Mouse (Mus musculus): ENCODE results near the gene Hoxd13.

Hoxd13 gene

GRCm38 (mm10) chr2:74667842-74668357, at the start of gene Hoxd13:
TSS of gene Hoxd13 (plus strand) at chr2:74668310.
- peak; percentile 45 to 63 for DNase-seq

- DNase-seq: no peak
These were observed 48.3 kb upstream of the Hoxd13 start for GRCm38 (mm10) chr2:74619676-74620246.

DNA sequence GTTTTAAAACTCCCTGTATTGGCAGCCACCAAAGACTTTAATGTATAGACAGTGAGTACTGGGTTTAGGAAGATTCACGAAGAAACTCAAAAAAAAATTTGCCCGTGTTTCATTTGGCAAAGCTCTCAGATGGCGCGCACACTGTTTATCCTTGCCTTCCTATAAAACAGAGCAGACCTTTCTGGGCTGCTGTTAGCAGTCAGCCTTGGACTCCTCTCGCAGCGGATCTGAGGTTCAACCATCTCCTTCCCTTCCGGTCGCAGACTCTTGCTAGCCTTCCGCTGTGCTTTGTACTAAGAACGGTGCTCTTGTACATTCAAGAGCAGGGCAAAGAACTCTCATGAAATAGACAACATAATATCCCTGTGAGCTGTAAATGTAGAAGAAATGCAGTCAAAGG, 47.7 kb upstream of the Hoxd13 start:
- DNase-seq: no peak

DNA sequence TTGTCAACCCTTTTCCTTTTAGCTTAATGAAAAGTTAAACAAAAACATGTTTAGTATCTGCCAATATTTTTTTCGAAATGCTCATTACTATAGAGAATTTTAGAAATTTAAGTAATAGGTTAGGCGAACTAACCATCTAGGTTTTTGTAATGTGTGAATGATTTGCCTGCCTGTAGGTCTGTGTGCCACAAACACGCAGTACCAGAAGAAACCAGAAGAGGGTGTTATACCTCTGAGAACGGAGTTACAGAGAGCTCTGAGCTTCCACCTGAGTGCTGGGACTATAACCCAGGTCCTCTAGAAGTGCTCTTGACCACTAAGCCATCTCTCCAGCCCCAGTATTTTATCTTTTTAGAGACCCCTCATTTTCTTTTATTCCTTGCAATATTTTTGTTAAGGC, 32.7 kb upstream of the Hoxd13 start:
- DNase-seq: no peak

DNA sequence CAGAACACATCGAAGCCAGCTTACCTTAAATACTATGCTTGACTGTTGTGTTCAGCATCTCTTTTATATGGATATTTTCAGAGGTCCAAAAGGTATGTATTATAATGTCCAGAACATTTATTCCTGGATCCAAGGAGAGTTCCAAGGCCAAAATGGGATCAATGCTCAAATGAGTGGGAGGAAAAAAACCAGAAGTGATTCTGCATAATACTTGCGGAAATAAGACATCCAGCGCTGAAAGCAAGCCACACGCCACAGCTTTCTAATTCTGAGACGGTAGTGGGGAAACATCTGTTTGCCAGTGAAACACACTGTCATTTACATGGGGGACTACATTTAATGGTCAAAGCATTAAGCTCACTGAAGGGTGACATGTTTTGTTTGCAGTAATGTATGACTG, 25.7 kb upstream of the Hoxd13 start:
- DNase-seq: no peak

- no peak for DNase-seq
These were observed 22.5 kb upstream of the Hoxd13 start for GRCm38 (mm10) chr2:74645631-74646030.

GRCm38 (mm10) chr2:74647082-74647864, 20.8 kb upstream of the Hoxd13 start:
- peak; percentile 49 to 68 for DNase-seq

DNA sequence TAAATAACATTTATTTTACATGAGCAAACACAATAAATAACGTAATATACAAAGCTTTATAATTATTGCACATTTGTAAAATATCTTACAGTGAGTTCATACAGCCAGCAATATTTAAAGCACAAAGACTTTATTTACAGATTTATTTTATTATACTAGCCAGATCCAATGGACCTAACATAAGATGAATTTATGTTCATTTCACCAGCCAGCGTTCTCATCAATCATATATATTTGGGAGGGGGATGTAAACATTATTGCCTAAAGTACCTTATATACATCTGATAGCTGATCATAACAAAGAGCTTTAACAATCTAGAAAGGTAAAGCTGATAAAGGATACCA, 15.1 kb upstream of the Hoxd13 start:
- no peak for DNase-seq

- peak in 1 of 2 experiments; percentile 13 for DNase-seq
These were observed 14.2 kb upstream of the Hoxd13 start for GRCm38 (mm10) chr2:74653781-74654535.

DNA sequence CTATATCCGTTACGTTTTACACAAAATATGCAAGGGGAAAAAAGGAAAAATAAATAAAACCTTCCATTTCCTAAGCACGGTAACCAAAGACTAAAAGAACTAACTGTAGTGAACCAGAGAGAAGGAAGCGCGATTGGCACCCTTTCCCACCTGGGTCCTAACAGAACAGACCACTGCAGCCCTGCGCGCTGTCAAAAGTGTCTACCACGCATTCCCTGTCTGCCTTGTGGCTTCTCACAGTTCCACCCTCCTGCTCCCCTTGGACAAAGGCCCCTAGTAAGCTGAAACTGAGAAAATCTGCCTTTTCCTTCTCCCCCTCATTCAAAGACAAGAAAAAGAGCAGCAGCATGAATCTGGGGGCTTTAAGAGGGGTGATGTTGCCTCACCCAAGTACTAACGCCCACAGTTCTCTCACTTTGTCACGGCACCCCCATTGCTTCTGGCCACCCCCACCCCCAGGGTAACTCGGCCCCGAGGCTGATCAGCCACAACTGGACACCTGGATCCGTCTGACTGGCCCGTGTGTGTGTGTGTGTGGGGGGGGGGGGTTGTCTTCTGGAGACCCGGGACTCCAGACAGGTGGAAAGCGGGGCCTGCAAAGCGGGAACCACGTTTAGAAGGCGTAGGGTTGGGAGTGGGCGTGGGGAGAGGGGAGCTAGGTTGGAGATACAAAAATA, 13.2 kb upstream of the Hoxd13 start:
- peak in 1 of 2 experiments; percentile 15 for DNase-seq

DNA sequence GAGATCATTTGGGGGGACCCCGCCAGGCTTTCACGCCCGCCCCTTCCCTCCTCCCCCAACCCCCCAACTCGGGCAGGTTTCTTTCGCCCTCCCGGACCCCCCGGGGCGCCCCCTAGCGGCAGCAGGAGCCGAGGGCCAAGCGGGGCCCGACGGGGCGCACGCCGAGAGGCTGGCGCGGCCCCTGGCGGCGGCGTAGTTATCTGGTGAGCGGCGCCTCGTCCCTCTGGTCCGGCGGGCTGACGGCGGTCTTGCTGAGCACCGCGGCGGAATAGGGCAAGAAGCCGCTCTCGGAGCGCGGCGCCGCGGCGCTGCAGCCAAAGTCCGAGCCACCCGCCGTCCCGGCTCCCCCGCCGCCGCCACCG, 12.7 kb upstream of the Hoxd13 start:
- peak; percentile 75 to 82 for DNase-seq

DNA sequence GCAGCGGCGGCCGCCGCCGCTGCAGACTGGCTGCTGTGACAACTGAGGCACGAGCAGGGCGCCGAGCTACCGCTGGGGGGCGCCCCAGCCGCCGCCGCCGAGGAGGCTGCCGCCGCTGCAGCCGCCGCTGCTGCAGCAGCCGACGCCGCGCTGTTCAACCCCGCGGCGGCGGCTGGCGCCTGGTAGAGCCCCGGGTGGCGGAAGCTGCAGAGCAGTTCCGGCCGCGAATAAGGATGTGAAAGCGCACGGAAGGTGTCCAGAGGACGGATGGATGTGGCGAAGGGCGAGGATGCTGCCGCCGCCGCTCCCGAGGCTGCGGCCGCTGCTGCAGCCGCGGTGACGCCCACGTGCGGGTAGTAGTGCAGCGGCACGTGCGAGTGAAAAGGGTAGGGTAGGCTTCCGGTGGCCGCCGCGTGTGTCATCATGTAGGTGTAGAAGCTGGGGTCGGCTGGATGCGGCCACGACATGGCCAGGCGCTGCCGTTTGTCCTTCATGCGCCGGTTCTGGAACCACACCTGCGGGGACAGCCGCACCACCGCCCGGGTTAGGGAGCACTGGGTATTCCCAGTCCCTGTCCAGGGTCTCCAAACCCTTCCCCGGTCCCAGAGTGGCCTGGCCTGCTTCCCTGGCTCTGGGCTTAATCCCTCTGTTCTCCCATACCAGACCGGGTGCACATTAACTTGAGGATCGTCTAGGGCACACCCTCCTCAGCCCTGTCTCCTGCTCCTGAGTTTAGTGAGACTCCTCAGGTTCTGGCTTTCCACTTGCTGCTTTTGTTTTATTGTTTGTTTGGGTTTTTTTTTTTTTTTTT, 12.1 kb upstream of the Hoxd13 start:
- DNase-seq: peak; percentile 46 to 68

GRCm38 (mm10) chr2:74656632-74657021, 11.5 kb upstream of the Hoxd13 start:
- peak in 1 of 2 experiments; percentile 34 for DNase-seq

- peak; percentile 47 to 65 for DNase-seq
These were observed 10.7 kb upstream of the Hoxd13 start for GRCm38 (mm10) chr2:74657251-74658023.

DNA sequence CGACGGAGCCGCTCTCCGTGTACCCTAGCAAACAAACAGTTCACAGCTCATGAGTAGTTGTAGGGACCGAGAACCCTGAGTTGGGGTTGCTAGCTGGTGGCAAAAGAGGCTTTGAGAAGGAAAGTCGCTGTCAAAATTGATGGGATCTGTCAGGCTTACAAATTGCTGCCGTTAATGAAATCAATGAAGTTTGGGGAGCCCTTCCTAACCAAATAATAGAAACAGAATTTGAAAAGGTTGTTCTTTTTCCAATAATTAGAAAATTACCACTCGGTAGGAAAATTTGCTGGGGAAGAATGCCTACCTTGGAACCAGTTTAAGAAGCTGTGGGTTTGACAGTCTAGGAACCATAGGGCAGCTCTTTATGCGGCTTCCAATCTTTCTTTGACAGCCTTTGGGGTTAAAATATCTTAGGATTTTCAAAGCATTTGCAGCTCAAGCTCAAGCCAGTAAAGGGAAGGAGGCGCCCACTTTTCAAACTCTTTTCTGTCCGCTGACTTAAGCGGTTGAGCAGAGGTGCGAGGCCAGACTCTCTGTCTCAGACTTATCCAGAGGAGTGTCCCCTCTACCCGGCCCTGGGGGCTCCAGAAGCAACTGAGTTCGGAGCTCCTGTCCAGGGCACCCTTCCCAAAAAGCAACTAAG, 10.0 kb upstream of the Hoxd13 start:
- DNase-seq: no peak

GRCm38 (mm10) chr2:74658667-74659371, 9.3 kb upstream of the Hoxd13 start:
- DNase-seq: peak; percentile 40 to 55

DNA sequence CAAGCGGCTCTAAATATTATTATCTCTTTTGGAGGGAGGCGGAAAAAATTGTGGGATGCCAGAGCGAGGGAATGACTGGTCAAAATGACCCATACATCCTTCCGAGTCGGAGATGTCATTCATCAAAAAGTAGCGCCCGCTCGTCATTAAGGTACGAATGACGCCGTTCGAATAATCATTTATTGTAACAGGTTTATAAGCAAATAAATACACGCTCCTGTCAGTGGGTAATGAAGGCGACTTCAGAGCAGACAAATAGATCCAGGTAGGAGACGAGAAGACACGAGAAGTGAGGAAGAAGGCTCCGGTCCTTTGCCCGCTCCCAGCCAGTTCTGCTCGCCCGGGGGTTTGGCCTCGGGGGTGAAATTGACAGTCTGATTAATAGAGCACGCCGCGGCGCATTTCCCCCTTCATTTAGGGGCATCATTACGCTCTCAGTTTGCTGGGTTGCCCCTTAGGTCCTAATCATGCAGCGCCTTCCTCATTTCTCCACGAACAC, 8.6 kb upstream of the Hoxd13 start, which contains the start of gene Evx2:
Gene Evx2, minus strand, starts transcription at position 51 of the 499 bp plus-strand sequence.
- DNase-seq: peak in 1 of 2 experiments; percentile 22

GRCm38 (mm10) chr2:74660421-74661375, 7.4 kb upstream of the Hoxd13 start:
- DNase-seq: peak in 1 of 2 experiments; percentile 15

DNA sequence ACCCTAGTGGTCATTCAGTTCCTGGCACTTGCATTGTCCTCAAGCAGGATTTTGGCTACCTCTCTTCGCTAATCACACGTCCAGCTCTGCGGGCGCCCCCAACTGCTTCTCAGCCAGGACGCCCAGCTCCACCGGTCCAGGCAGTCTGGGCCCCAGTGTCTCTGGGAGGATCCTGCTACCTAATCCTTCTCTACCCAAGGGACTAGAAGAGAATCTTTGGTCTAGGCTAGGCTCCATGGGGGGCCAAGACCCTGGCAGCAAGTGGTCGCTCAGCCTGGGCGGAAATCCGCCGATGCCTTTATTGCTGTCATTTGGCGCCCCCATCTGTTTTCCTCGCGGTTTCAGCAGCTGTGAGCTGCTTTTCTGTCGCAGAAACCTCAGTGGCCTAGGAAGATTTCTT, 6.4 kb upstream of the Hoxd13 start:
- peak; percentile 76 to 83 for DNase-seq
